Mouse (Mus musculus): ENCODE results near the gene Trmo. TPM values are rescaled to one million over a fixed set of nuclear protein-coding genes. Genes with fewer than 3 reads are reported as not detected.

Gene Trmo
- total RNA-seq, 2 experiments from 2014 or later = 4.2 to 4.7 TPM

DNA sequence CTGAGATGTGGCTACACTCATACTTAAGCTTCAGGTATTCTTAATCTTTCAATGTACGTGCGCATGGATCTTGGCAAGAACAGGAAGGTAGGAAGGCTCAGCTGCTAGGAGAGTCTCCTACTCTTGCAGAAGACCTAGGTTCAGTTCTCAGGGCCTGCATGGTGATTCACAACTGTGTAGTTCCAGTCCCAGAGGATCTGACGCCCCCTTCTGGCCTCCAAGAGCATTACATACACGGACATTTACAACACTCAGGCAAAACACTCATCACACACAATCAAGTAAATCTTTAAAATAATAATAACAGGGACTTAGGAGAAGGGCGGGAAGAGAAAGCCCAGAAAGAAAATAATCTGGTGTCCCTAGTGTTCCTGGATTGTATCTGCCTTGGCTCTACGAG is 14.8 kb downstream of the Trmo start:
- intact Hi-C loops (cut with DNase I) = loop anchor here (2.0 kb wide), 1 partner anchor 172 kb away; no protein-coding TSS in a partner anchor
- peak in 1 of 2 experiments; percentile 43 for DNase-seq

DNA sequence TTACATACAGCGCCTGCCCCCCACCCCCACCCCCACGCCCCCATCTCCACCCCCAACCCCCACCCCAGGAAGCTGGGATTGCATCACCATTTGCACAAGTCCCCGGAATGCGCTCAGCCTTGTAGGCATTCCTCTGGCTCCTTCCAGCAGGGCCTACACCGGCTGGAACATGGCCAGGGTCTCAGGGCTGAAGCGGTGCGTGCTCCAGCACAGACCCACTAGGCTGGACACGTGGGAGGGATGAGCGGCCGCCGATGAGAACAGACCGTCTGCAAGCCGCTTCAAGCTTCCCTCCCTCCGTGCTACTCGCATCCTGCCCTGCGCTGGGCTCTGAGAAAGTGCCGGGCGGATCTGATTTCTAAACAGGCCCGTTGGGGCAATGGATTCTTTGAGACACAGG is 18.2 kb downstream of the Trmo start:
- DNase-seq = peak; percentile 74 to 75
- intact Hi-C loops (cut with DNase I) = no loop called here

DNA sequence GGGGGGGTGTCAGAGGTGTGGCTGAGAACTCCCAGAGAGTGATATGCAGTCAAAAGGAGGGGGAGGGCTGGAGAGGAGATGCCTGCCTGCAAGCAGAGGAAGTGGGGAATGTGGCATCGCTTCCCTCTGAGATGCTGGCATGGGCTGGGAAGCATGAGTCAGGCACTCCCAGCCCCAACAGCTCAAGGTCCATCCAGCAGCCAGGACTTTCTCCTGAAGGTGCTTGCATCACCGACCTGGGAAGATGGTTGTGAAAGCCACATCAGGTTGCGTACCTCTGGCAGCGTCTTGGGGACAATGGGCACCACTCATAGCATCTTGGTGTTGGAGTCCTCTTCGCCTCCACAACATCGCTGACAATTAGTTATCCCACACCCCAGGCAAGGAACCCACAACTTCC is 18.8 kb downstream of the Trmo start:
- DNase-seq = no peak
- intact Hi-C loops (cut with DNase I) = no loop called here

DNA sequence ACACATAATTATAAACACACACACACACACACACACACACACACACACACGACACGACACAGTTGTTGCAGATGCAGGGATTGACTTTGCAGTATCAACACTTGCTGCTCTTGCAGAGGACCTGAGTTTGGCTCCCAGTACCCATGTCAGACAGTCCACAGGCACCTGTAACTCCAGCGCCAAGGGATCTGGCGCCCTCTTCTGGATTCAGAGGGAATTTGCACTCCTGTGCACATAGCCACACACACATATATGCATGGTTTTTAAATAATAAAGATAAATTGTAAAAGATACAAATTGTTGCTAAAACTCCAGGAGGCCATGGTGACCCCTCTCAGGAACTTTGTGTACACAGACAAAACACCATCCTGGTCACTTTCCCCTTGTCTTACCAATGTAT is 20.2 kb downstream of the Trmo start:
- intact Hi-C loops (cut with DNase I) = no loop called here
- no peak for DNase-seq

DNA sequence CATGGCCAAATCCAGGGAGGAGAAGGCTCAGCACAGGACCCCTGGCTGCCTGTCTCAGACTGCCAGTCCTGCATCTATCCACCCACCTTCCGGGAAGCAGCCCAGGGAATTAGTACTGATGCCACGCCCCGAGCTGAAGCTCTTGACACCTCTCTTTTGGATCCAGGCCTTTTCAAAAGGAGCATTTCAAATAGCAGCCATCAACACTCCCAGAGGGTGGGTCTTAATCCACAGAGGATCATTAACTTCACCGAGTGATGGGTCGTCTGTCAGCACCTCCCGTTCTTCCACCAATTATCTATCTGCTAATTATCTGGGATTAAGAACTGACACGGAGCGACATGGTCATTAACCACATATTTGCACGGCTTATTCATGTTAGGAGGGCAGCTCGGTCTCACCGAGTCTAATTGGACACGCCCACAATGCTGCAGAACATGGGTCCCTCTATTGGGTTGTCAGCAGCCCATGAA is 21.7 kb downstream of the Trmo start:
- intact Hi-C loops (cut with DNase I) = no loop called here
- DNase-seq = no peak

DNA sequence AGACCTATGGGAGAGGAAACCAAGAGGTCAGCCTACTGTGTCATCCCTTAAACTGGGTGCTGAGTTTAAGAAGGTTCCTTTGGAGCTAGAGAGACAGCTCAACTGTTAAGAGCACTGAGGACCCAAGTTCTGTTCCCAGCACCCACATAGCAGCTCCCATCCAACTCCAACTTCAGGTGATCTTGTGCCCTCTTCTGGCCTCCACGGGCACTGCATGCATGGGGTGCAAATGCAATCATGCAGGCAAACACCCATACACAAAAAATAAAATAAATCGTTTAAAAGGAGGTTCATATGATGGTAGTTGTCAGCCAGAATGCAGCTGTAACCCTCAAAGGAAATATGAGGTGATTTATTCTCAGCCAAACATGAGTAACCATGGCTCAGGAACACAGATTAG is 24.9 kb downstream of the Trmo start:
- DNase-seq = no peak
- intact Hi-C loops (cut with DNase I) = no loop called here

DNA sequence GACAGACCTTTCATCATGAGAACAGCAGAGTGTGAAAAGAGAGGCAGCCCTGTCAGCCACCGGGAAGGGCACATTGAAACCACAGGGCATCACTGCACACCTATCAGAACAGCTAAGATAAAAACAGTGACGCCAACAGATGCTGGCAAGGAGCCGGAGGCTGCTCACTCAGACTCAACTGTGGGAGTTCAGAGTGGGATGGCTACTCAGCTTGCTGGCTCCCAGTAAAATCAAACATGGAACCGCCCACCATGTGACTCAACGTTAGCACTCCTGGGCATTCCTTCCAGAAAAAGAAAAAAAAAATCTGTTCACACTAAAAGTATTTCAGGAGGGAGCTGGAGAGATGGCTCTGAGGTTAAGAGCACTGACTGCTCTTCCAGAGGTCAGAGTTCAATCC is 28.0 kb downstream of the Trmo start:
- intact Hi-C loops (cut with DNase I) = no loop called here
- no peak for DNase-seq

DNA sequence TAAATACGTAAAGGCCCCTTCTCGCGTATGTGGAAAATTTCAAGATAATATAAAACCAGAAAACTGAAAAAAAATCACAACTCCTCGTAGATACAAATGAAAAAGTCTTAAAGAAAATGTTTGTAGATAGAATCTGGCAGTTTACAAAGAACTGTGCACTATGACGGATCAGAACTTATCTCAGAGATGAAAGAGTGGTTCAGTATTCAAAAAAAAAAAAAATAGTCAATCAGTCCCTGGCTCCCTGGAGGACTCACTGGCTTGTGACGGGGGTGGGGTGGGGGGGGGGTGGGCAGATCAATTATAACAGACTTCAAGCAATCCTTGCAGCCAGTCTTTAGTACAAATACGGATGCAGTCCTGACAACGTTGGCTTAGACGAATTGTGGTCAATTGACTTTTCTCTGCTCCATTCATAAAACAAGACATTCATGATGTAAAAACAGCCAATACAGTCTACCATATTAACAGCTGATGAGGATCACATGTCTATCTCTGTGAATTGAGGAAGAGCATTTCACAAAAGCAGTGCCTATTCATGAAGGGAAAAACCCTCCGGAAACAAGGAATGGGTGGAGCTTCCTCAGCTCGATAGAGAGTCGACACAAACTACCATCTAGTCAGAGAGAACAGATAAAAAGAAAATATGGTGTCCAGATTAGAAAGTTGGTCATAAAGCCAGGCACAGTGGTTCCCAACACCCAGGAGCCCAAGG is 29.5 kb downstream of the Trmo start:
- no peak for DNase-seq
- intact Hi-C loops (cut with DNase I) = no loop called here

DNA sequence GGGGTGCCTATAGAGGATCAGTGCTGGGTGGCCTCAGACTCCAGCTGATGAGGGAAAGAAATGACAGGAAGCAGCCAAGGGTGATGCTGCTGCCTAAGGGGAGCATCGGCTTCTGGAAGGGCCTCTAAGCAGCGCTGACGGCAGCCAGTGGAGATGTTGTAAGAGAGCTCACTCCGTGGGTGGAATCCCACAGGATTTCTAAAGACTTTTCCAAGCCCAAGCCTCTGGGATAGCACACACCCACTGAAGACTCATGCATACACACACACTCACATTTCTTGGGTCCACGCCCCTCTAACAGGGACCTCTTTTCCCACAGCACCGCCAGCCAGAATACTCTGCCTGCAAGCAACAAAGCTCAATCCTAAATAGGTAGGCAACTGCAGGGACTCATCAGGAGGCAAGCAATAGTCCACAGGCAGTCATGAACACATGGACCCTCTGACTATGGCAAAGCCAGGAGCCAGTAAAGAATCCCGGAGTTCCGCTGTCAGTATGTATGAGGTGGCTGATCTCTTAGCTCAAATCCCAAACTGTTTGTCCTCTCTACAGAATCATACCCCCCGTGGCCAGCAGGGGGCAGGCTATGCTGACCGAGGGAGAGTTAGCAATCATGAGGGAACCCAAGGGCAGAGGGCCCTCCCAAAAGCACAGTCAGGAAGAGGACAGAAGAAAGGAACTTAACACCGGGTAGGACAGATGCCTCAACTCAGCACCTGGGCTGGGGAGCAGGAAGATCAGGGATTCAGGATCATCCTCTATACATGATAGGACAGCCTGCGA is 32.7 kb downstream of the Trmo start:
- intact Hi-C loops (cut with DNase I) = no loop called here
- peak; percentile 60 to 79 for DNase-seq

DNA sequence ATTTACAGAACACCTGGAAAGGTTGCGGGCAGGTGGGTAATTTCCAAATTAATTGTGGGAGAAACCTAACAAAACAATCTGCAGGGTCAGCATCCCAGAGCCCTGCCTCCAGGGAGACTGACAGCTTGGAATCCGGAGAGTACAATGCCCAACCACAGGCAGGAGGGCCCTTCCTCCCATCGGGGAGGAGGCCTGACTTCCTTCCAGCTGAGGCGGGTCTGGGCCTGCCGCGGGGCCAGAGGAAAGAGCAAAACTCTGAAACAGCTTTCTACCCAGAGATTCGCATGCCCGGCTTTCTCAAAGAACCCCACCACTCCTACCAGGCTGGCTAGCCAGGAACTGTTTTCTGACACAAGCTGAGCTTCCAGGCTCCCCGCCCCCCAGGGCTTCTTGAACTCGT is 36.2 kb downstream of the Trmo start:
- DNase-seq = no peak
- intact Hi-C loops (cut with DNase I) = no loop called here

DNA sequence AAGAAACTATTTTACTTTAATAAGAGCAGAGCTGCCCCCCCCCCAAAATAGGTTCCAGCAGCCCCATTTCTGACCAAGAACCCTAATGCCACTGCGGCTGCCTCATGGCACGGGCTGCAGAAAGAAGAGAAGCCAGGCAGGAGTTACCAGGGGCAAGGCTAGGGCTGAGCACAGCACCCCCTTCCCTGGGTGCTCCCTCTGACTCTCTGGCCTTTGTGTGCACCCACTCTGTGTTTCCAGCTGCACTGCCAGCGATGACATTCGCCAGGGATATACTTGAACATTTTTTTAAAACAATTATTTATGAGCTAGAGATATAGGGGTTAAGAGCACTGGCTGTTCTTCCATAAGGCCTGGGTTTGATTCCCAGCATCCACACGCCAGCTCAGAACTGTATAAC is 39.7 kb downstream of the Trmo start:
- intact Hi-C loops (cut with DNase I) = no loop called here
- no peak for DNase-seq

DNA sequence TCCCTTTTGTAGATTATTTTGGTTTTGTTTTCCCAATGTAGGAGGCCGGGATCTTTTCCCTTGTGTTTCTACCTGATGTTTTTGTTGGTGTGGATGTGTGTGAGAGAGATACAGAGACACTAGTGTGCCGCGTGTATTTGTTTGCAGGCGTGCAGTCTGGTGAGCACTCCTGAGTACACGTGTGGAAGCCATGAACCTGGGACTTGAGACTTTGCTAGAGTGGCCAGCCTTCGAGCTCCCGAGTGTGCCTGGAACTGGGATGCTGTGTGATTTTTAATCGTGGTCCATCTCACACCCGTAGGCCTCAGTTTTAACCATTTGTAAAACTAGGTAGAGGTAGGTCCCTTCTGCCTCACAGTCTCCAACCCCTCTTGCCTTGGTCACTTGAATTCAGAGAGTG is 40.3 kb downstream of the Trmo start:
- intact Hi-C loops (cut with DNase I) = no loop called here
- DNase-seq = no peak

DNA sequence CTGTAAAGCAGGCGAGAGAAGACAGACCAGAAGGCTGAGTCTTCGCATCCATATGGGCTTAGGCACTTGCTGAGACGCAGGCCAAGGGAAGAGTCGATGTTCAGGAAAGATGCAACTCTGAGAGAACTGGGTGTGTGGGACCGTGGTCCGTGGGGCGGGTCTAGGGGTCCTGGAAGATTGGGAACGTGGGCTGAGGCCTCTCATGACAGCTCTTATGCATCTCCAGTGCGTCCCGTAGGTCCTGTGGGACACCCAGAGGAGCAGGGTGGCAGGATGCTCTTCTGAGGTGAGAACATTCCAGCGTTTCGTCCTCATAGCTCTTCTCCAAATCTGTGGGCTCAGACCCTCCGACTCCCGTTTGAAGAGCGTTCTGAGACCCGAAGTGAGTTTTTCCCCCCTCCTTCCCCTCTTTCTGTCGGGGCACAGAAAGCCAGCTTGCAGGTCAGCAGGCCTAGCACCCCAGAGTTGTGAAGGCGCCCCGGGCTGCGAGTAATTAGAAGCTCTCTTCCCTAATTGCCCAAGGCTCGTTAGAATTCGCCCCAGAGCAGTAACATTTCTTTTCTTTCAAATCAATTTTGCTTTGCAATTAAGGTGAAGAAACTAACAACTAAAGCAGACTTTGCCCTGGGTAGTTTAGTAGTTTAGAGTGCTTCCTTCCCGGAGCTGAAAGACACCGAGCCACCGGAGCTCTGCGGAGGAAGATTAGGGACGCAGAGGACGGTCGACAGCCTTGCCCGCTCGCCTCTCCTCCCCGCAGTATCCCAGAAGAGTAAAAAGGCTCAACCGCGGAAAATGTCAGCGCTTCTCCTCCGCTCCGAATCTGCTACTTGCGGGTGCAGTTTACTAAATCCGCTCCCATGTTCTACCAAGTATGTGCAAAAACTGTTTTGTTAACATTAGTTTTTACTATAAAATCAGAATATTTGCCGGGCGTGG is 41.4 kb downstream of the Trmo start:
- intact Hi-C loops (cut with DNase I) = no loop called here

DNA sequence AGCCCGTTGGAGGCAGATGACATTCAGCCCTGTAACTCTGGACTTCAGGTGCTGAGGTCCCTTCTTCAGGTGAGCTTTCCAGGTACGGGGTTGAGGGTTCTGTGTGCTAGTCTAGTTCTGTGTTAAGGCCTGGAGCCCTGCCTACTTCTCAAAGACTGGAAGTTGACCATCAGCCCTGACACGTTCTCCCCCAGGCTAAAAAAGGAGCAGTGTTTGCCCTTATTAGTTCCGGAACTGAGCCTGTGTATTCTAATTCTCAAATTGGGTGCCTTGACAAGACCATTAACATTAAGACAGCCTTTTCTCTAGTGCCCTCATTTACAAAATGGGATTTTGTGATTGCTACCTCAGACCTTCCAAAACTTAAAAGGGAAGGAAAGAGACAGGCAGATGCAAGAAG is 42.1 kb downstream of the Trmo start:
- DNase-seq = no peak
- intact Hi-C loops (cut with DNase I) = no loop called here

More for the DNA sequence above, 41.4 kb downstream of the Trmo start:
- peak in 1 of 2 experiments; percentile 9 for DNase-seq

DNA sequence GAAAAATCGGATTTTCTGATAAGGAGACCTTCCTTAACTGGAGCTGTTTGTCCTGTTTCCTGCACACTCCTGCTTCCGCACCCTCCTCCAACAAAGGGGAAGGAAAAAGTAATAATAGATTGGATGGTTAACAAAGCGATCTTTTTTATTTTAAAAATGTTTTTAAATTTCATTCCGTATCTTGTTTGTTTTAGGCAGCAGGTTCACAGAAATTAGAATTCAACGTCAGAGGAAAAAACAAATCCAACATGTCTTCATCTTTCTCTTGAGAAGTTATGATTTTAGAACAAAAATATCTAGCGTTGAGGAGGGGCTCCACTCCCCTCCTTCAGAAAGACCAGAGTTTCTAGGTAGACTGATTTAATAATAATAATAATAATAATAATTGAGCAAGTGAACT is 43.0 kb downstream of the Trmo start:
- no peak for DNase-seq
- intact Hi-C loops (cut with DNase I) = no loop called here

DNA sequence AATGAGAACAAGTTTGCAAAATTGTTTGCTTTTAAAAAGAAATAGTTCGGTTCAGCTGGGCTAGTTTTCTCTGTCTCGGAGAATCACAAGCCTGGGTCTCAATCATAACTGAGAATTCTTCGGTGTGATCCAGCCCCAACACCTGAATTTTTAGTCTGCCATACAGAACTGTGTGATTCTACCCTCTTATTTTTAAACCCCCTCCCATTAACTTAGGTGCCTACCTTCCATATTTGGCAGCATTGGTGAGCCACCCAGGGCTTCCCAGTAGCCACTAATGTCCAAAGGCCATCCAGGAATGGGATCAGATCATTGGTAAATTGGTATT is 43.5 kb downstream of the Trmo start:
- intact Hi-C loops (cut with DNase I) = no loop called here
- peak in 1 of 2 experiments; percentile 4 for DNase-seq

DNA sequence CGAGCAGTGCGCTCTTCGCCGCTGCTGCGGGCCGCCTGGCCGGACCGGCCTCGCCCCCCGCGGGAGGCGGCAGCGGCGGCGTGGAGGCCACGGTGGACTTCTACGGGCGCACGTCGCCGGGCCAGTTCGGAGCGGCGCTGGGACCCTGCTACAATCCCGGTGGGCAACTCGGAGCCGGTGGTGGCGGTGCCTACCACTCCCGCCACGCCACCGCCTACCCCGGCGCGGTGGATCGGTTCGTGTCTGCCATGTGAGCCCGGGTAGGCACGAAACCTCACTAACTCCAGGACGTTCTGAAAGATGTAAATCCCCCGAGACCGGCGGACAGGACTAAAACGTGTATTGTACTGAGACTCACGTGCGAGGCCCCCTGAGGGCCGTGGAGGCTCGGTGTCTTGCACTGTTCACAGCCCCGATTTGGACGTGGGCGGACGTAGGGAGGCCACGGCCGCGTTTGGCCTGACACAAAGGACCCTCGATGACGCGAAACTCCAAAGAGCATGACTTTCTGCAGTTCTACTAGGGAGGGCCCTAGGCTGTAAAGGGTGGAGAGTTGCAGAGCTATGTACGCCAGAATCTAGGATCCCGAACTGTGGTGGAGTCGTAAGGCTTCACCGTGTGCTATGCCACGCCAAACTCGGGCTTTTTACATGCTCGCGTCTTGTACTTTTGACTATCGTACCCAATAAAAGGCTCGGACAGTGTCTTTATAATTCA is 44.0 kb downstream of the Trmo start:
- intact Hi-C loops (cut with DNase I) = no loop called here
- DNase-seq = no peak

DNA sequence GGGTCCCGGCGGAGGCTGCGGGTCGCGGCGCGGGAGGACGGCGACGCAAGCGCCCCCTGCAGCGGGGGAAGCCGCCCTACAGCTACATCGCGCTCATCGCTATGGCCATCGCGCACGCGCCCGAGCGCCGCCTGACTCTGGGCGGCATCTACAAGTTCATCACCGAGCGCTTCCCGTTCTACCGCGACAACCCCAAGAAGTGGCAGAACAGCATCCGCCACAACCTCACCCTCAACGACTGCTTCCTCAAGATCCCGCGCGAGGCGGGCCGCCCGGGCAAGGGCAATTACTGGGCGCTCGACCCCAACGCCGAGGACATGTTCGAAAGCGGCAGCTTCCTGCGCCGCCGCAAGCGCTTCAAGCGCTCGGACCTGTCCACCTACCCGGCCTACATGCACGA is 44.9 kb downstream of the Trmo start:
- intact Hi-C loops (cut with DNase I) = no loop called here
- peak in 1 of 2 experiments; percentile 31 for DNase-seq

DNA sequence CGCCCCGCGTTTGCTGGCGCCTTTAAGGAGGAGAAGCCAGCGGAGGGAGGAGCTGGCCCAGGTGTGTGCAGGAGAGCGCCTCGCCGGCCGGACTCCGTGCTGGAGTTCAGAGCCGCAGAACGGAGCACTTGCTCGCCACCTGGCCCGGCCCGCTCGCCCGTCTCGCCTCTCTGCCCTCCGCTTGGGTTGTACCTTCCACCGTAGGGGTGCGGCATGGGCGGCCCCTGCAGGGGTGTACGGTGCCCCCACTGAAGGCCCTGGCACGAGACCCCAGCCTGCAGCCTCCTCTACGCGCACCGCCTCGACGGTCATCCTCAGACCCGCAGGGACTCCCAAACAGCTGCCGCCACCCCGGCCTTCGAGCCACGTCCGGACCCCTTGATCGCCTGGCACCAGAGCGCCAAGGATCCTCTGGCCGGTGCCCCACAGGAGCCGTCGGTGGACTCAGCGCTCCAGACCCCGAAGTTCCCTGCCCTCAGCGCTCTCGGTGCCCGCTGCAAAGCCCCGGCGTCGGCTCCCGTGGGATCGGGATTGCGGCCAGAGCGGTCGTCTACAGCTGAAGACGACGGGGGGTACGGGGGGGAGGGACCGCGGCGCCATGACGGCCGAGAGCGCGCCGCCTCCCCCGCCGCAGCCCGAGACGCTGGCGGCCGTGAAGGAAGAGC is 45.5 kb downstream of the Trmo start, which contains the start of gene Foxe1:
Gene Foxe1 (plus strand): TSS at position 14 of the 665 bp plus-strand sequence.
- peak in 1 of 2 experiments; percentile 6 for DNase-seq
- intact Hi-C loops (cut with DNase I) = no loop called here

All from heart, postnatal 10 days (tissue).